28 mouse cellular contexts compared by ENCODE assay signal in the genomic region with DNA sequence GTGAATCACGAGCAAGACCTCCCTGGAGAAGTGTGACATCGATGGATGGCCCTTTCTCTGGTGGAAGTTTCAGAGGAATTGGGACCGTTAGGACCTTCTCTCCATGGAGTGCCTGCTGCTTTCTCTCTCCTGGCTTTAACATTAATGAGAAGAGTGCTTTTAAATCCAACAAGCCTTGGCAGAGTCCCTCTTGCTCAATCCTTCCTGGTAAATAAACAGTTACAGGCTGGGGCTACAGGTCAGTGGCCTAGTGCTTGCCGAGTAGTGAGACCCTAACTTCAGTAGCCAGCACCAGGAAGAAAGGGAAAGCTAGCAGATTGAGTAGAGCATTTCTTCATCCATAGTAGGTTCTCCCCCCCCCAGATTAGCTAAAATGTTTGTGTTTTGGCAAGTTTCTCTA. TPM values are rescaled to one million over a fixed set of nuclear protein-coding genes. Genes with fewer than 3 reads are reported as not detected.
"Had no signal": no experiment of that assay in that cellular context is flagged by ENCODE, and none has a peak within 500 bp of the region (broad histone marks: within the 10 kb centered on the region; RNA-seq: fewer than 3 reads in every experiment).

Gene Saa4 (minus strand): TSS at position 146 of the 400 bp plus-strand sequence.

- H3K27me3 ChIP-seq: intestine, embryonic 15.5 days; midbrain, embryonic 12.5 days; midbrain, embryonic 15.5 days; neural tube, embryonic 12.5 days; neural tube, embryonic 15.5 days; stomach, embryonic 15.5 days had no signal

- H3K9ac ChIP-seq: intestine, embryonic 15.5 days; midbrain, embryonic 12.5 days; midbrain, embryonic 15.5 days; neural tube, embryonic 12.5 days; neural tube, embryonic 15.5 days; stomach, embryonic 15.5 days had no signal

- DNase-seq: kidney, adult 18-20 months; kidney, postnatal 25 days; layer of hippocampus, postnatal 36 days; lung, adult 2 months; lung, postnatal 14 days; lung, postnatal 4 days; right cerebral cortex, adult 18-20 months; right cerebral cortex, postnatal 14 days; spleen, adult 18-20 months; thymus, postnatal 25 days had no signal

- H3K27ac ChIP-seq: intestine, embryonic 15.5 days; kidney, postnatal 0 days; layer of hippocampus, adult 2 months; left cerebral cortex, adult 2 months; midbrain, embryonic 12.5 days; midbrain, embryonic 15.5 days; neural tube, embryonic 12.5 days; neural tube, embryonic 15.5 days; stomach, embryonic 15.5 days had no signal

- H3K4me1 ChIP-seq: intestine, embryonic 15.5 days; midbrain, embryonic 12.5 days; midbrain, embryonic 15.5 days; neural tube, embryonic 12.5 days; neural tube, embryonic 15.5 days; stomach, embryonic 15.5 days had no signal

- H3K4me3 ChIP-seq: intestine, embryonic 15.5 days; layer of hippocampus, adult 2 months; left cerebral cortex, adult 2 months; midbrain, embryonic 12.5 days; midbrain, embryonic 15.5 days; neural tube, embryonic 12.5 days; neural tube, embryonic 15.5 days; stomach, embryonic 15.5 days had no signal

- H3K9me3 ChIP-seq: intestine, embryonic 15.5 days; midbrain, embryonic 12.5 days; midbrain, embryonic 15.5 days; neural tube, embryonic 12.5 days; neural tube, embryonic 15.5 days; stomach, embryonic 15.5 days had no signal

- H3K4me2 ChIP-seq: intestine, embryonic 15.5 days; midbrain, embryonic 12.5 days; midbrain, embryonic 15.5 days; neural tube, embryonic 12.5 days; neural tube, embryonic 15.5 days; stomach, embryonic 15.5 days had no signal

- ATAC-seq: intestine, embryonic 15.5 days; midbrain, embryonic 15.5 days had no signal

- H3K36me3 ChIP-seq: intestine, embryonic 15.5 days; midbrain, embryonic 12.5 days; midbrain, embryonic 15.5 days; neural tube, embryonic 12.5 days; neural tube, embryonic 15.5 days; stomach, embryonic 15.5 days had no signal

RNA-seq across cellular contexts. Expression of gene Saa4, which starts in this region (rescaled TPM):
- total RNA-seq: layer of hippocampus, adult 2 months; layer of hippocampus, postnatal 10 days; layer of hippocampus, postnatal 36 days; left cerebral cortex, adult 2 months; left cerebral cortex, postnatal 10 days; left cerebral cortex, postnatal 36 days; megakaryocyte progenitor cell, adult 5-6 weeks; megakaryocyte-erythroid progenitor cell, adult 5-6 weeks had no signal
- polyA plus RNA-seq: kidney, embryonic 14.5 days; kidney, postnatal 0 days; limb, embryonic 11.5 days; limb, embryonic 14.5 days; lung, embryonic 16.5 days; midbrain, embryonic 12.5 days; midbrain, embryonic 15.5 days; neural tube, embryonic 12.5 days; neural tube, embryonic 15.5 days had no signal
